Mouse (Mus musculus) liver, embryonic 14.5 days (tissue): ENCODE data around the gene Cd47.

ENCODE experiments used
- CTCF ChIP-seq: IDR thresholded peaks from 2 replicates; pipeline ENCODE4 v1.5.1; 2016; ENCODE audit warnings: antibody characterized with exemption, low read depth, control low read depth
- EP300 ChIP-seq: IDR thresholded peaks from 2 replicates; pipeline ENCODE4 v1.6.1; 2016; ENCODE audit warnings: antibody characterized with exemption, low read depth

DNA sequence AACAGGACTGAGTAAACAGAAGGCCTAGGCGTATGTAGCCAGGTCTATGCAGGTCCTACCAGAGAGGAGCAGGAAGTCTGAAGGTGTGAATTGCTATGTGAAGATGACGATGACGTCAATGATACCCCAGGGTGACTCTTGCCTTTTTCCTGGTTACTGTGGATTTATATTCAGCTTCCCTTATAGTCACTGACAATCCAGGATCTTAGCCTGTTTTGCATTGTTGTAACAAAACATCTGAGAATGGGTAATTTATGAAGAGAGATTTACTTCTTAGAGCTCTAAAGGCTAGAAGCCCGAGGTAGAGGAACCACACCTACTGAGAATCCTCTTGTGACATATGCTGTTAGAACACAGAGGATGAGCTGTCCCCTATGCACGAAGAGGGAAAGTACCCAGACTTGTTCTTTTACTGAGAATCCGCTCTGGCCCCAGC, 135.7 kb downstream of the Cd47 start:
- TF ChIP-seq CTCF (no peak), EP300 (no peak)
